Mouse (Mus musculus): Measurements from ENCODE around the gene Il5.
A peak's percentile ranks its signal among the peaks of the same experiment; 100 is the strongest.

GRCm38 (mm10) chr11:53769760-53770124 is 49.1 kb downstream of the Il5 start, which contains the start of gene Irf1:
- TF ChIP-seq POLR2A (IDR thresholded peaks at IDR 0.05; ENCODE audit: borderline replicate concordance, low read depth, low read length), result peak; percentile 70; the same call in 1 of the 2 replicates
- TF ChIP-seq CTCF (IDR thresholded peaks at IDR 0.05; ENCODE audit: low read depth, low read length), result no peak

Measured in bone marrow macrophage, adult 2 months (primary cell).